Mouse (Mus musculus): ENCODE results near the gene Paqr5. TPM values are rescaled to one million over a fixed set of nuclear protein-coding genes. Genes with fewer than 3 reads are reported as not detected.

Gene Paqr5
- polyA plus RNA-seq, 1 experiment from 2014 or later = 0.38 TPM

DNA sequence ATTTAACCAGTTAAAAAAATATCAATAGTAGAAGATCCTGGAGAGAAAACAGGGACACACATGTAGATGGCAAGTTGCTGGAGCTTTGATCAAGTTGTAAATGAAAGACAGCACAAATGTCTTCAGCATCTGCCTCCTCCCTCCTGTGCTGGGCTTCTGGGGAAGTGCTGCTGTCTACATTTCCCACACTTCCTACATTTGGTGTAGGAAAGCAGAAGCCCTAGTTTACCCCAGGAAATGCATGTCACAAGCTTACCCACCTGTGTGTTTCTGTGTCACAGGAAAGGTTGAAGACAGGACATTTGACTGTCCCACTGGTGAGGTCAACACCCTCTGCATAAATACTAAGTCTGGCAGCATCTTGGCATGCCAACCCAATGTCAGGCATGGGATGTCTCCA is 71.9 kb downstream of the Paqr5 start:
- no peaks in the 10 kb centered on the region for H3K9me3 ChIP-seq (ENCODE audit: control insufficient read depth, low read length)
- no peak overlapping the region for H3K4me3 ChIP-seq (ENCODE audit: control insufficient read depth in 1 of 2, insufficient read depth in 1 of 2, low read depth in 1 of 2, low read length in 2 of 2)
- no peaks in the 10 kb centered on the region for H3K27me3 ChIP-seq (ENCODE audit: control insufficient read depth, insufficient read depth, low read length)
- H3K9ac ChIP-seq (ENCODE audit: low read length) = no peak overlapping the region
- no peak overlapping the region for H3K27ac ChIP-seq (replicated peaks in 1 of 2; ENCODE audit: control insufficient read depth in 1 of 2, insufficient read depth in 1 of 2, low read depth in 2 of 2, low read length in 2 of 2)
- H3K4me1 ChIP-seq (ENCODE audit: control insufficient read depth in 2 of 2, insufficient read depth in 2 of 2, low read length in 2 of 2) = 0 out of 4 replicates have a peak, but pooled peaks cover 0 to 3% of the 10 kb centered on the region in 2 experiments
- no peaks in the 10 kb centered on the region for H3K36me3 ChIP-seq (ENCODE audit: control insufficient read depth, insufficient read depth, low read length)
- ATAC-seq (ENCODE audit: insufficient number of reproducible peaks, insufficient read depth, low FRiP score, low read depth) = no peak
- no peak overlapping the region for H3K4me2 ChIP-seq (ENCODE audit: low read length)

DNA sequence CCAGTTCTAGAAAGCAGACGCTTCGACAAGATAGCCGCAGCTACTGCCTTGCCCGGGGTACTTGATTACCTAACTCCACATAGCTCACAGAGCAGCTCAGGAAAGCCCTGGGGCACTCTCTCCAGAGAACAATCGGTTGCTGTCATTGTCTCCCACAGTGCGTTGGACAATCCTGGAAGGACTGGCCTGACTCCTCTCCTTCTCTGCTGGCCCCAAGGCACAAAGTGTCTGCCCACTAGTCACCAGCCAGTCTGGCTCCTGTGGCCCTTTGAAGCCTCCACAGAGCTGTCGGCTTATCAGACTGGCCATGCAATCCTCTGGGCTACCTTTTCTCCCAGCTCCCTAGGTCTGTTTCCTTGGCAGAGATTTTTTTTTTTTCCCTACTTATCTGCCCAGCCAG is 74.4 kb downstream of the Paqr5 start:
- Histone ChIP-seq H3K4me3 (ENCODE audit: control insufficient read depth in 1 of 2, insufficient read depth in 1 of 2, low read depth in 1 of 2, low read length in 2 of 2) (no peak overlapping the region), H3K4me2 (ENCODE audit: low read length) (no peak overlapping the region), H3K9ac (ENCODE audit: low read length) (no peak overlapping the region), H3K9me3 (ENCODE audit: control insufficient read depth, low read length) (no peaks in the 10 kb centered on the region), H3K36me3 (ENCODE audit: control insufficient read depth, insufficient read depth, low read length) (no peaks in the 10 kb centered on the region), H3K27me3 (ENCODE audit: control insufficient read depth, insufficient read depth, low read length) (no peaks in the 10 kb centered on the region), H3K27ac (replicated peaks in 1 of 2; ENCODE audit: control insufficient read depth in 1 of 2, insufficient read depth in 1 of 2, low read depth in 2 of 2, low read length in 2 of 2) (no peak overlapping the region), H3K4me1 (ENCODE audit: control insufficient read depth in 2 of 2, insufficient read depth in 2 of 2, low read length in 2 of 2) (peaks cover 3 to 6% of the 10 kb centered on the region in 2 experiments; a peak in 3 of 4 replicates)
- no peak for ATAC-seq (ENCODE audit: insufficient number of reproducible peaks, insufficient read depth, low FRiP score, low read depth)
- 31% methylated on average over 7 of the region's 7 CpGs for WGBS

DNA sequence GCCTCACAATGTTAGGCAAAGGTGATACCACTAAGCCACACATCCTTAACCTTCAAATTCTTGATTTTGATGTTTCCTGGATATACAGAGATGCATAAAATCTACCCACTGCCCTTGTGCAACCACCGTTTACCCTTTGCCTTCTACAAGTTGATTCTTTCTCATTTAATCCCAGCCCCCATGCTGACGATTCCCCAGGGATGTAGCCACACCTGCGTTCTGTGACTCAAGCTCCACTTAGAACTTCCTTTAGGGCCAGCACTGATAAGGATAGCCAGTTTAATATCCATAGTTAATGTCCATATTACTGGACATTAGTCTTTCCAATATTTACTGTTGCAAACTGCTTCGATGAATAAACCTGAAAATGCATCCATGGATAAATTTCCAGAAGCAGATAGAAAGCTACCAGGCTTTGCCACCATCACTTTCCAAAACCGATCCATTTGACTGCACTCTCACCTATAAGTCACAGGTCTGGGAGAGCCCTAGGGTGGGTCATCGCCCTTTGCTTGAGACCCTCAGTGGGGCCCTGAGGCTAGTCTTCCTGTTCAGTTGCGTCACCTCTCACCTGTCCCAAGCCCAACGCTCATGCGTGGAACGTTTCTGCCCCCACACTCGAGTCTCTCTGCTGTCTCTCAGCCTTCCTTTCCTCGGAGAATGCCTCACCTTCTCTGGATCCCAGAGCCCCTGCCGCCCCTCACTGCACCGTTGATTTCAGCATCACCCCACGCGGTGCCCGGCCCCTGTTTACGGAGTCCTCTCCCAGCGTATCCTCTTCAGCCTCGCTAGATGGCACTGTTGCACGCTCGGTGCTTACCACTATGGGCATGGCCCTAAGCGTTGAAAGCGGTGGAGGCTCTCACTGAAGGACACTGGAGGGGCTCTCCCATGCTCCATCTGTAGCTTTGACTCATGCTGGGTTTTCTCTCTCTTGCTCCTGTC is 79.0 kb downstream of the Paqr5 start:
- H3K4me1 ChIP-seq (ENCODE audit: control insufficient read depth in 2 of 2, insufficient read depth in 2 of 2, low read length in 2 of 2) = peaks cover 3 to 9% of the 10 kb centered on the region in 2 experiments; a peak in 3 of 4 replicates
- H3K9me3 ChIP-seq (ENCODE audit: control insufficient read depth, low read length) = no peaks in the 10 kb centered on the region
- peak overlapping the region; percentile 56 to 67; a peak in 2 of 4 replicates for H3K27ac ChIP-seq (replicated peaks in 1 of 2; ENCODE audit: control insufficient read depth in 1 of 2, insufficient read depth in 1 of 2, low read depth in 2 of 2, low read length in 2 of 2)
- peak overlapping the region; percentile 89 for H3K4me2 ChIP-seq (ENCODE audit: low read length)
- peak; percentile 78 for ATAC-seq (ENCODE audit: insufficient number of reproducible peaks, insufficient read depth, low FRiP score, low read depth)
- H3K27me3 ChIP-seq (ENCODE audit: control insufficient read depth, insufficient read depth, low read length) = no peaks in the 10 kb centered on the region
- 9% methylated on average over 24 of the region's 24 CpGs for WGBS
- H3K9ac ChIP-seq (ENCODE audit: low read length) = peak overlapping the region; percentile 58; the same call in 1 of the 2 replicates
- H3K36me3 ChIP-seq (ENCODE audit: control insufficient read depth, insufficient read depth, low read length) = peaks cover 16% of the 10 kb centered on the region
- H3K4me3 ChIP-seq (ENCODE audit: control insufficient read depth in 1 of 2, insufficient read depth in 1 of 2, low read depth in 1 of 2, low read length in 2 of 2) = peak overlapping the region; percentile 47 to 80

DNA sequence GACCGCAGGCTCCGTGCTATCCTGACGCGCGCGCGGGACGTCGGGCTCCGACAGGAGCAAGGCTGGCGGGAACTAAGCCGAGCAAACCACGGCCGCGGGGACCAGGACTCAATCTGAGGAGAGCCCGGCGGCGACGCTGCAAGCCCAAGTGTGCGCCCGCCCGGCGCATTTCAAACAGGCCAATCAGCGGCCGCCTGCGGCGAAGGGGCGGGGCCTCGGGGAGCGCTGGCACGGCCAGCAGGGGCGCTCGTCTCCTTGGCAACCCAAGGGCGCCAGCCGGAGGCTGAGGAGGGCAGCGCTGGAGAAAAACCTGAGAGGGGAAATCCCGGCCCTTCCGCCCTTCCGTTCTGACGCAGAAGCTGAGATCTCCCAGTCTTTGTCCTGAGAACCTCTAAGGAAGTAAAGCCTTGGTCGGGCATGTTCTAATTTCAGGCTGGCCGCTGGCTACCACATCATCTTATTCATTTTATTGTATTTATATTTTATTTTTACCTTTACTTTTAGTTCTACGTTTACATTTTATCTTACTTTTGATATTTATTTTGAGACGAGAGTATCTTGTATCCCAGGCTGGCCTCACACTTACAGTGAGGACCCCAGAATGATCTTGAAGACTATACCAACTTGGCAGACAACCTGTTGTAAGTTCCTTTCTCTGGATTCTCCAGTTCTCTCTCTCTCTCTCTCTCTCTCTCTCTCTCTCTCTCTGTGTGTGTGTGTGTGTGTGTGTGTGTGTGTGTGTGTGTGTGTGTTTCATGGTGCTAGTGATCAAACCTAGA is 79.8 kb downstream of the Paqr5 start, which contains the start of gene Kif23:
Gene Kif23, minus strand, starts transcription at position 152 of the 779 bp plus-strand sequence.
- WGBS = under 1% methylated on average over 44 of the region's 44 CpGs

DNA sequence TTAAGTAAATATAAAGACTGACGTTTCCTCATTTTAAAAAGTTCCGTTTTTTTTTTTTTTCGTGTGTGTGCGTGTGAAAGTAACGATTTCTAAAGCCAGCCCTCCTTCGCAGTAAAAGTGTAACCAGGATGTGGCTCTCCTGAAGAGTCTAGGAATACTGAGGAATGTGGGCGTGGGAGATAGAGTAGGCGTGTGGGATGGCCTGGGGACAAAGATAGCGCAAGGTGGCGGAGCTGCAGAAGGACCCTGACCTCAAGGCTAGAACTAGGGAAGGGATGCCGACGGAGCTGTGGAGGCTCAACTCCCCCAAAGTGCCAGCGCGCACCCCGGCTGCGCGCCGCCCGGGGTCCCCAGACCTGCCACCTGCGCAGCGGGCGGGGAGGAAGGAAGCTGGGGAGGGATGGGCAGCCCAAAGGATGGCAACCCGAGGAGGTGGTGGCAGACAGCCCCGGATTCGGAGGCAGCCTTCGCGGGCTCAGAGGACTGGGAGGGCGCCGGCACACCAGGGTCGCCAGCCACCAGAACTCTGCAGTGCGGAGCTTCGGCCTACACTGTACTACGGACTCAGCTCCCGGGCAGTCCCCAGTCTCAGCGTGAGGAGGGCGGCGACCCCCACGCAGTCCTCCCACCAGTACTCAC is 80.6 kb downstream of the Paqr5 start:
- Histone ChIP-seq H3K27ac (replicated peaks in 1 of 2; ENCODE audit: control insufficient read depth in 1 of 2, insufficient read depth in 1 of 2, low read depth in 2 of 2, low read length in 2 of 2) (peak overlapping the region; percentile 73 to 75), H3K9ac (ENCODE audit: low read length) (peak overlapping the region; percentile 76)
- under 1% methylated on average over 38 of the region's 38 CpGs for WGBS

More for the DNA sequence above, 79.8 kb downstream of the Paqr5 start, which contains the start of gene Kif23:
- H3K27me3 ChIP-seq (ENCODE audit: control insufficient read depth, insufficient read depth, low read length) = no peaks in the 10 kb centered on the region
- peak within 1 kb of the TSS; percentile 73 to 75 for H3K27ac ChIP-seq (replicated peaks in 1 of 2; ENCODE audit: control insufficient read depth in 1 of 2, insufficient read depth in 1 of 2, low read depth in 2 of 2, low read length in 2 of 2)
- peak; percentile 95 for ATAC-seq (ENCODE audit: insufficient number of reproducible peaks, insufficient read depth, low FRiP score, low read depth)
- H3K9me3 ChIP-seq (ENCODE audit: control insufficient read depth, low read length) = no peaks in the 10 kb centered on the region
- peaks cover 3 to 6% of the 10 kb centered on the region in 2 experiments; a peak in 3 of 4 replicates for H3K4me1 ChIP-seq (ENCODE audit: control insufficient read depth in 2 of 2, insufficient read depth in 2 of 2, low read length in 2 of 2)
- H3K9ac ChIP-seq (ENCODE audit: low read length) = peak within 1 kb of the TSS; percentile 76
- H3K4me3 ChIP-seq (ENCODE audit: control insufficient read depth in 1 of 2, insufficient read depth in 1 of 2, low read depth in 1 of 2, low read length in 2 of 2) = peak within 1 kb of the TSS; percentile 80 to 95
- H3K4me2 ChIP-seq (ENCODE audit: low read length) = peak within 1 kb of the TSS; percentile 89
- peaks cover 24% of the 10 kb centered on the region for H3K36me3 ChIP-seq (ENCODE audit: control insufficient read depth, insufficient read depth, low read length)

DNA sequence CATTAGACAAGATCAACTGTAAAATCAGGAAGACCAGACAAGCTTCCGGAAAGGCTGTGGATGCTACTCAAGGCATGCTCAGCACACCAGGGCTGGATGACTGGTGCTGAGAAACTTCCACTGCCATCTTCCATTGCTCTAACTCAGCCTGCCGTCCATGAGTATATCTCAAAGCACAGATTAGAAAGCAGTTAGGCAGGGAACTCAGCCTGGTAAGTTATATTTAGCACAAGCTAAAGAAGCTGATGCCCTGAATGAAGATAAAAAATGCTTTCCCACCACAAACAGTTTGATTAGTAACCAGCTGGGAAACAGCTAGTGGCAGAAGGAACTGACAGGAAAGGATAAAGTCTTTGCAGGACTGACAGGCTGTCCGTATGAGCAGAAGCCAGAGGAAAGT is 85.6 kb downstream of the Paqr5 start:
- peaks cover 4 to 15% of the 10 kb centered on the region in 2 experiments; a peak in 3 of 4 replicates for H3K4me1 ChIP-seq (ENCODE audit: control insufficient read depth in 2 of 2, insufficient read depth in 2 of 2, low read length in 2 of 2)
- peaks cover 79% of the 10 kb centered on the region for H3K36me3 ChIP-seq (ENCODE audit: control insufficient read depth, insufficient read depth, low read length)
- H3K9ac ChIP-seq (ENCODE audit: low read length) = no peak overlapping the region
- WGBS = 29% methylated on average over 3 of the region's 3 CpGs
- H3K27ac ChIP-seq (replicated peaks in 1 of 2; ENCODE audit: control insufficient read depth in 1 of 2, insufficient read depth in 1 of 2, low read depth in 2 of 2, low read length in 2 of 2) = peak overlapping the region; percentile 26 to 49; a peak in 2 of 4 replicates
- peak overlapping the region; percentile 35 for H3K4me2 ChIP-seq (ENCODE audit: low read length)
- H3K27me3 ChIP-seq (ENCODE audit: control insufficient read depth, insufficient read depth, low read length) = no peaks in the 10 kb centered on the region
- ATAC-seq (ENCODE audit: insufficient number of reproducible peaks, insufficient read depth, low FRiP score, low read depth) = no peak
- H3K4me3 ChIP-seq (ENCODE audit: control insufficient read depth in 1 of 2, insufficient read depth in 1 of 2, low read depth in 1 of 2, low read length in 2 of 2) = no peak overlapping the region
- no peaks in the 10 kb centered on the region for H3K9me3 ChIP-seq (ENCODE audit: control insufficient read depth, low read length)

More for the DNA sequence above, 80.6 kb downstream of the Paqr5 start:
- Histone ChIP-seq H3K27me3 (ENCODE audit: control insufficient read depth, insufficient read depth, low read length) (no peaks in the 10 kb centered on the region), H3K9me3 (ENCODE audit: control insufficient read depth, low read length) (no peaks in the 10 kb centered on the region), H3K4me2 (ENCODE audit: low read length) (peak overlapping the region; percentile 89), H3K4me3 (ENCODE audit: control insufficient read depth in 1 of 2, insufficient read depth in 1 of 2, low read depth in 1 of 2, low read length in 2 of 2) (peak overlapping the region; percentile 80 to 95), H3K36me3 (ENCODE audit: control insufficient read depth, insufficient read depth, low read length) (peaks cover 30% of the 10 kb centered on the region), H3K4me1 (ENCODE audit: control insufficient read depth in 2 of 2, insufficient read depth in 2 of 2, low read length in 2 of 2) (peaks cover 5 to 12% of the 10 kb centered on the region in 2 experiments)
- ATAC-seq (ENCODE audit: insufficient number of reproducible peaks, insufficient read depth, low FRiP score, low read depth) = peak; percentile 32; the same call in 1 of the 2 replicates

DNA sequence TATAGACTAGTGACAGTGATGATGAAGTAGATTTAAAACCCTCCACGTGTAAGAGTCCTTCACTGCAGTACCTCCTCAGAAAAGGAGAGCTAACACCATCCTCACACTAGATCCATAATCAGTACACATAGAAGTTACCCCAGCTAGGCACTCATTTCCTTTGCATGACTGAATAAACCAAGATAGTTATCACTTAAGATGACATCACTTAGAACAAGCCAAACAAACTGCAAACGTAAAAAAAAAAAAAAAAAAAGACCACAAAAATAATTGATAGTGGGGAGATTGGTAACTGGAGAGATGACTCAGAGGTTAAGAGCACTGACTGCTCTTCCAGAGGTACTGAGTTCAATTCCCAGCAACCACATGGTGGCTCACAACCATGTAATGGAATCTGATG is 93.3 kb downstream of the Paqr5 start:
- Histone ChIP-seq H3K4me3 (ENCODE audit: control insufficient read depth in 1 of 2, insufficient read depth in 1 of 2, low read depth in 1 of 2, low read length in 2 of 2) (no peak overlapping the region), H3K4me1 (ENCODE audit: control insufficient read depth in 2 of 2, insufficient read depth in 2 of 2, low read length in 2 of 2) (no peaks in the 10 kb centered on the region), H3K27ac (replicated peaks in 1 of 2; ENCODE audit: control insufficient read depth in 1 of 2, insufficient read depth in 1 of 2, low read depth in 2 of 2, low read length in 2 of 2) (no peak overlapping the region), H3K9ac (ENCODE audit: low read length) (no peak overlapping the region), H3K9me3 (ENCODE audit: control insufficient read depth, low read length) (no peaks in the 10 kb centered on the region), H3K27me3 (ENCODE audit: control insufficient read depth, insufficient read depth, low read length) (no peaks in the 10 kb centered on the region), H3K36me3 (ENCODE audit: control insufficient read depth, insufficient read depth, low read length) (peaks cover 96% of the 10 kb centered on the region), H3K4me2 (ENCODE audit: low read length) (no peak overlapping the region)
- WGBS = 67% methylated on average over 2 of the region's 2 CpGs
- ATAC-seq (ENCODE audit: insufficient number of reproducible peaks, insufficient read depth, low FRiP score, low read depth) = no peak
